Mouse (Mus musculus) liver, postnatal 0 days (tissue): ENCODE results near the gene Plekha7.

ENCODE experiments used
- CTCF ChIP-seq: sonication (generic); IDR thresholded peaks from 2 replicates; pipeline ENCODE4 v1.5.1; 2016; ENCODE audit warnings: antibody characterized with exemption, low read depth
- EP300 ChIP-seq: IDR thresholded peaks from 2 replicates; pipeline ENCODE4 v1.6.1; 2016; ENCODE audit warnings: antibody characterized with exemption, low read depth, mild to moderate bottlenecking

DNA sequence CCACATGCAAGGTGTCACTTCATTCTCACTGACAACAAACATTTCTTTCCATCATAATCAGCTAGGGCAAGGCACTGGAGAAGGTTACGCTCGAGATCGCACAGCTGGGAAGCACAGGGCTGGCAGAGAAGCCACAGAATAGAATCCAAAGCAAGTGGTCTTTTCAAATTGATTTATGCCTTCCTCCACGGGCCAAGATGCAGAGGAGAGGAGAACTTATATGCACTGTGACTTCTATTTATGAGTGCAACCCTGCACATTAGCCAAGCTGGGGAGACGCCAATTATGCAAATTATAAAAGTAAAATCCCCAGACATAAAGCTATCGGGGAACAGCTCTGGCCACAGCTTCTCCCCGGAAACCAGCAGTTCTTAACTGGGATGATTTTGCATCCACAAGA, 86.3 kb downstream of the Plekha7 start:
- TF ChIP-seq CTCF = no peak
- TF ChIP-seq EP300 = no peak
